Mouse (Mus musculus) ES-E14 (cell line): ENCODE measurements around the gene Cyb5r1.

ENCODE experiments used
- CHD2 ChIP-seq: IDR thresholded peaks from 2 replicates; pipeline ENCODE4 v1.6.1; 2014; ENCODE audit warnings: mild to moderate bottlenecking, low read depth, low read length, inconsistent platforms
- MAFK ChIP-seq: IDR thresholded peaks from 2 replicates; pipeline ENCODE4 v1.6.1; 2014; ENCODE audit warnings: mild to moderate bottlenecking, low read depth, low read length, inconsistent platforms; ENCODE audit not compliant: insufficient read depth

- TF ChIP-seq CHD2 (no peak), MAFK (no peak)
Observed at GRCm38 (mm10) chr1:134368777-134369337, 36.5 kb upstream of the Cyb5r1 start.
